Mouse (Mus musculus) left cerebral cortex, postnatal 4 days (tissue): Measurements from ENCODE around the gene Myo1c. TPM values are rescaled to one million over a fixed set of nuclear protein-coding genes. Genes with fewer than 3 reads are reported as not detected.
"Not testable (repeated sequence)": the region's sequence is repeated elsewhere in the genome, so short reads cannot be mapped to it uniquely, and the experiment has no call there.

Experiments used
- DNase-seq: peaks from one replicate; pipeline ENCODE4 v3.0.0-alpha.2; 2022
- intact Hi-C: fragments of 180-260 bp; cut with DNase I; formaldehyde crosslinking; loops from one replicate; pipeline ENCODE4 v1.15.1; 2025
- total RNA-seq, 2 experiments: library from RNA; stranded (reverse); gene quantifications; 2 replicates each; pipeline ENCODE4 v1.2.3; 2021

The Myo1c gene
- total RNA-seq, 2 experiments from 2014 or later: 38.1 to 41.0 TPM

- DNase-seq: no peak
- intact Hi-C loops: no loop called here
These were observed 11.8 kb downstream of the Myo1c start for GRCm38 (mm10) chr11:75662131-75662530.

GRCm38 (mm10) chr11:75666296-75666695, 16.0 kb downstream of the Myo1c start:
- intact Hi-C loops: no loop called here

GRCm38 (mm10) chr11:75668621-75669020, 18.3 kb downstream of the Myo1c start:
- intact Hi-C loops: no loop called here

More at GRCm38 (mm10) chr11:75666296-75666695, 16.0 kb downstream of the Myo1c start:
- no peak for DNase-seq

GRCm38 (mm10) chr11:75669176-75669852, 19.0 kb downstream of the Myo1c start:
- no peak for DNase-seq
- intact Hi-C loops: no loop called here

More at GRCm38 (mm10) chr11:75668621-75669020, 18.3 kb downstream of the Myo1c start:
- no peak for DNase-seq

- DNase-seq: no peak
- intact Hi-C loops: no loop called here
These were observed 19.5 kb downstream of the Myo1c start for GRCm38 (mm10) chr11:75669853-75670200.

GRCm38 (mm10) chr11:75671426-75672180, 21.3 kb downstream of the Myo1c start:
- intact Hi-C loops: no loop called here
- no peak for DNase-seq

- no peak for DNase-seq
- intact Hi-C loops: no loop called here
These were observed 23.1 kb downstream of the Myo1c start for GRCm38 (mm10) chr11:75673411-75673810.

- no peak for DNase-seq
- intact Hi-C loops: no loop called here
These were observed 24.6 kb downstream of the Myo1c start for GRCm38 (mm10) chr11:75674875-75675274.

GRCm38 (mm10) chr11:75677881-75678746, 27.8 kb downstream of the Myo1c start:
- DNase-seq: no peak
- intact Hi-C loops: no loop called here

- intact Hi-C loops: no loop called here
- peak; percentile 99 for DNase-seq
These were observed 28.6 kb downstream of the Myo1c start, which contains the start of gene Crk for GRCm38 (mm10) chr11:75678747-75679438. Crk (plus strand) TSS chr11:75679259.

GRCm38 (mm10) chr11:75679439-75680171, 29.3 kb downstream of the Myo1c start:
- peak; percentile 48 for DNase-seq
- intact Hi-C loops: no loop called here

GRCm38 (mm10) chr11:75684462-75684861, 34.2 kb downstream of the Myo1c start:
- DNase-seq: no peak
- intact Hi-C loops: no loop called here

GRCm38 (mm10) chr11:75684956-75685355, 34.7 kb downstream of the Myo1c start:
- intact Hi-C loops: no loop called here
- no peak for DNase-seq

- no peak for DNase-seq
- intact Hi-C loops: no loop called here
These were observed 37.2 kb downstream of the Myo1c start for GRCm38 (mm10) chr11:75687343-75687993.

- intact Hi-C loops: no loop called here
- DNase-seq: no peak
These were observed 37.8 kb downstream of the Myo1c start for GRCm38 (mm10) chr11:75688132-75688531.

- intact Hi-C loops: no loop called here
- no peak for DNase-seq
These were observed 39.7 kb downstream of the Myo1c start for GRCm38 (mm10) chr11:75689977-75690376.

GRCm38 (mm10) chr11:75691047-75691446, 40.7 kb downstream of the Myo1c start:
- intact Hi-C loops: no loop called here

GRCm38 (mm10) chr11:75693570-75693969, 43.3 kb downstream of the Myo1c start:
- intact Hi-C loops: no loop called here
- no peak for DNase-seq

More at GRCm38 (mm10) chr11:75691047-75691446, 40.7 kb downstream of the Myo1c start:
- no peak for DNase-seq

GRCm38 (mm10) chr11:75697464-75697863, 47.2 kb downstream of the Myo1c start:
- DNase-seq, intact Hi-C loops: not testable (repeated sequence)
